Mouse (Mus musculus): ENCODE data around the gene Khnyn. TPM values are rescaled to one million over a fixed set of nuclear protein-coding genes. Genes with fewer than 3 reads are reported as not detected.
A peak's percentile ranks its signal among the peaks of the same experiment; 100 is the strongest.

The Khnyn gene
- polyA plus RNA-seq, 1 experiment from 2014 or later, result 11.8 TPM

DNA sequence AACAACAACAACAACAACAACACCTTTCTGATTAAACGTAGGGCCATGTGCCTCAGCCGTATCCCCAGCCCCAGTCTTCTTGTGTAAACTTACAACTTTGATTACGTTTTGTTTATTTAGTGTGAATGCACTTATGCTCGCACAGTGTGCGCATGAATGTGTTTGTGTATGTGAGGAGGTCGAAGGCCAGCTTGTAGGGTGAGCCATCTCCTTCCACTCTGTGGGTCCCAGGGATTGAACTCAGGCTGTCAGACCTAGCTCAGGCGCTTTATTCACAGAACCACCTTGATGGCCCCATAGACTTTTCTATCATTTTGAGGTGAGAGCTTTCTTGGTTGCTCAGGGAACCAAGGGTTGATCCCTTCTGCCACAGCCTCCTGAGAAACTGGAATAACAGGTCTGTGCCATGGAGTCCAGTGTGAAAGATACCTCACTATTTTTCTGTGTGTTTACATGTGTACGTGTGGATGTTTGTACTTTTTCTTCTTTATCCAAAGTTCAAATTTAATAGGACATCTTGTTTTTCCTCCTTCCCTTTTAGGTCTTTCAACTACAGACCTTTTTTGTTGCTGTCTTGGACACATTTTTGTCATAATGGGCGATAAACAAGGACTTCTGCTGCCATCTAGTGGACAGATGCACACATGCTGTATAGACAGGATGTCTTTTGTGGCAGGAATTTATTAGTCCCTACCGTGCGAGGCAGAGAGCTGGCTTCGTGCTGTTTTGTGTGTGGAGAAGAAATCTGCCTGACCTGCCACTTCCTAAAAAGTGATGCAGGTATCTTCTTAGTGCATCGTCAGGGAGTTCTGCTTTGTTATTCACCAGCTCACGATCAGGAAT lies 33.7 kb downstream of the Khnyn start:
- ATAC-seq (ENCODE audit: insufficient read depth, low FRiP score, low TSS enrichment) (peak; percentile 63), DNase-seq (ENCODE audit: low spot score) (peak; percentile 76)
- Histone ChIP-seq H3K36me3 (ENCODE audit: control insufficient read depth, insufficient read depth, low read length) (no peaks in the 10 kb centered on the region), H3K4me1 (ENCODE audit: control insufficient read depth, insufficient read depth, low read length) (no peaks in the 10 kb centered on the region), H3K4me3 (ENCODE audit: low read depth, low read length) (no peak overlapping the region), H3K4me2 (ENCODE audit: low read depth) (no peak overlapping the region), H3K27ac (ENCODE audit: low read depth, low read length) (no peak overlapping the region), H3K9ac (ENCODE audit: low read length) (no peak overlapping the region), H3K27me3 (ENCODE audit: control insufficient read depth, insufficient read depth, low read length) (no peaks in the 10 kb centered on the region), H3K9me3 (ENCODE audit: control insufficient read depth, low read length) (no peaks in the 10 kb centered on the region)
- WGBS, result 42% methylated on average over 14 of the region's 14 CpGs

DNA sequence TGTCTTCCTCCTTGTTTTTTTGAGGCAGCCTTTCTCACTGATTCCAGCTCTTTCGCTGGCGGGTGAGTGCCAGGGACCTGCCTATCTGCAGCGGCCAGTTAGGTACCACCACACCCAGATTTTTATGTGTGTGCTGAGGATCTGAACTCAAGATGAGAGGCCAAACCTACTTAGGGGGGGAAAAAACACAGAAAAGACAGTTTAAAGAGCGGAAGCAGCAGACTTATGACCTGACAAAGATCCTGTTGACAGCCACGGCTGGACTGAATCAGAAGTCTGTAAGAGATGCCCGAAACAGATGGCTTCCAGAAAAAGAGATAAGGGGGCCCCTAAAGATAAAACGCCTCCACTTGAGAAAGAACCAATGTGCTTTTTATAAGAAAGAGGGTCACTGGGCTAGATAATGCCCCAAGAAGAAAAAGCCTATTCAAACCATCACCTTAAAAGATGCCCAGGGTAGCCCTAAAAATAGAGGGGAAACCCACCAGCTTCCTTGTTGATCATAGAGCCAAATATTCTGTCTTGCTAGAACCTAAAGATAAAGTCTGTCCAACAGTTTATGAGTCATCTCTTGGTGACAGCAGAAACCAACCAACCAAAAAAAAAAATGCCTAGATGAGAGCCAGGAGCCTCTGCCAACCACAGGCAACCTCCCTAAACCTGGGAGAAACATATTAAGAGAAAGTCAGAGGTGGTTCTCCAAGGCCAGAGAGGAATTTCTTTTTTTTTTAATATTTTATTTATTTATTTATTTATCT lies 37.9 kb downstream of the Khnyn start:
- H3K4me3 ChIP-seq (ENCODE audit: low read depth, low read length), result no peak overlapping the region
- DNase-seq (ENCODE audit: low spot score) (no peak), ATAC-seq (ENCODE audit: insufficient read depth, low FRiP score, low TSS enrichment) (no peak)
- no peak overlapping the region for H3K27ac ChIP-seq (ENCODE audit: low read depth, low read length)
- no peaks in the 10 kb centered on the region for H3K9me3 ChIP-seq (ENCODE audit: control insufficient read depth, low read length)
- 76% methylated on average over 7 of the region's 7 CpGs for WGBS
- H3K9ac ChIP-seq (ENCODE audit: low read length), result no peak overlapping the region
- no peaks in the 10 kb centered on the region for H3K4me1 ChIP-seq (ENCODE audit: control insufficient read depth, insufficient read depth, low read length)
- no peak overlapping the region for H3K4me2 ChIP-seq (ENCODE audit: low read depth)
- H3K36me3 ChIP-seq (ENCODE audit: control insufficient read depth, insufficient read depth, low read length), result no peaks in the 10 kb centered on the region
- no peaks in the 10 kb centered on the region for H3K27me3 ChIP-seq (ENCODE audit: control insufficient read depth, insufficient read depth, low read length)

DNA sequence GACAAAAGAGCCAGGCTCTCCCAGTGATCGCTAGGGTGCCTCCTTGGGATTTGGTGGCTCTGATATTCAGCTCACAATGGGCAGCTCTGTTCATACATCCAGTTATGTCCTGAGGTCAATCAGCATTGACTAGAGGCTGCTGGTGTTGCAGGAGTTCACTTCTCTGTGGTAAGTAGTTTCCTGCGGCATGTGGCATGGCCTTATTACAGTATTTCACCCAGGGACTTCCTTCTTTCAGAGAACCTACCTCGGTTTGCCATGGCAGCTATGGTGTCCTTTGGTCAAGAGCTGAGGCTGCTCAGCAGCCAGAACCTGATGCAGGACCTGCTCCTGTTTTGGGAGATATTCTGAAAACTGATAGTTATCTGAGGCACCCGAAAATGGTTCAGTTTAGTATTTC lies 42.1 kb downstream of the Khnyn start:
- DNase-seq (ENCODE audit: low spot score) (no peak), ATAC-seq (ENCODE audit: insufficient read depth, low FRiP score, low TSS enrichment) (no peak)
- Histone ChIP-seq H3K27ac (ENCODE audit: low read depth, low read length) (no peak overlapping the region), H3K4me2 (ENCODE audit: low read depth) (no peak overlapping the region), H3K4me1 (ENCODE audit: control insufficient read depth, insufficient read depth, low read length) (no peaks in the 10 kb centered on the region), H3K9me3 (ENCODE audit: control insufficient read depth, low read length) (no peaks in the 10 kb centered on the region), H3K27me3 (ENCODE audit: control insufficient read depth, insufficient read depth, low read length) (no peaks in the 10 kb centered on the region), H3K9ac (ENCODE audit: low read length) (no peak overlapping the region), H3K36me3 (ENCODE audit: control insufficient read depth, insufficient read depth, low read length) (no peaks in the 10 kb centered on the region), H3K4me3 (ENCODE audit: low read depth, low read length) (no peak overlapping the region)
- WGBS, result 86% methylated on average over 4 of the region's 4 CpGs

DNA sequence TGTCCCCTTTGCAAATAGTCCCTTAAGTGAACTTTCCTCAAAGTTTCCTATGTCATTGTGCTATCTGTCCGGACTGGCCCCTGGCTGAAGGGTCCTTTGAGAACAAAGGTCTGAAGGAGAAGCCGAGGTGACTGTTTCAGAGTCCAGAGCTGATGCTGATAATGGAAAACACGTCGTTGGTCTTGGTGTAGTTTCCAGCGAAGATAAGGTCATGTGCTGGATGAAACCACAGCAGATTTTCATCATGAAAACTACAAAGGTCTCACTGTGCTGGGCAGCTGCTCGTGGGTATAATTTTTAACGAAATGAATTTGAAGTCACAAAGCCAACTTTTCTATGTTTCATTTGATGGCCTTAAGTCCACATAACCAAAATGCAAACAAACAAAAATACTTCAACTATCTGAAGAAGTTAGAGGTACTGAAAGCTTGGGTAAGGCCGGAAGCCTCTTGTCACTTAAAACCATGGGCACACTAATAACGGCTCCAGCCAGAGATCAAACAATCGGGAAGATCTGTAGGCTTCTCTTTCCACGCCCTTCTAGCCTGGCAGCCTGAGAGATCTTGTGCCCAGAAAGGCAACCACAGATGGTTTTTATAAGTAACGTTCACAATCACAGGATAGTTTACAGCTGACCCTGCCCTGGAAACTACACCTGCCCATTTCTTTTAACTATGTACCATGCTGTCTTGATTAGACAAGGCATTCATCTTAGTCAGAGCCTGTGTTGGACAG lies 44.7 kb downstream of the Khnyn start:
- DNase-seq (ENCODE audit: low spot score) (no peak), ATAC-seq (ENCODE audit: insufficient read depth, low FRiP score, low TSS enrichment) (no peak)

GRCm38 (mm10) chr14:55933586-55933985 lies 48.8 kb downstream of the Khnyn start:
- Histone ChIP-seq H3K9me3 (ENCODE audit: control insufficient read depth, low read length) (no peaks in the 10 kb centered on the region), H3K4me1 (ENCODE audit: control insufficient read depth, insufficient read depth, low read length) (no peaks in the 10 kb centered on the region), H3K27me3 (ENCODE audit: control insufficient read depth, insufficient read depth, low read length) (no peaks in the 10 kb centered on the region), H3K4me3 (ENCODE audit: low read depth, low read length) (no peak overlapping the region), H3K27ac (ENCODE audit: low read depth, low read length) (no peak overlapping the region), H3K4me2 (ENCODE audit: low read depth) (no peak overlapping the region), H3K9ac (ENCODE audit: low read length) (no peak overlapping the region), H3K36me3 (ENCODE audit: control insufficient read depth, insufficient read depth, low read length) (no peaks in the 10 kb centered on the region)
- no peak for DNase-seq (ENCODE audit: low spot score)
- ATAC-seq (ENCODE audit: insufficient read depth, low FRiP score, low TSS enrichment), result no peak
- WGBS, result 59% methylated on average over 7 of the region's 7 CpGs

More for the DNA sequence above, 44.7 kb downstream of the Khnyn start:
- H3K9me3 ChIP-seq (ENCODE audit: control insufficient read depth, low read length), result no peaks in the 10 kb centered on the region
- no peak overlapping the region for H3K4me3 ChIP-seq (ENCODE audit: low read depth, low read length)
- no peaks in the 10 kb centered on the region for H3K36me3 ChIP-seq (ENCODE audit: control insufficient read depth, insufficient read depth, low read length)
- H3K4me2 ChIP-seq (ENCODE audit: low read depth), result no peak overlapping the region
- no peak overlapping the region for H3K9ac ChIP-seq (ENCODE audit: low read length)
- no peaks in the 10 kb centered on the region for H3K27me3 ChIP-seq (ENCODE audit: control insufficient read depth, insufficient read depth, low read length)
- WGBS, result 77% methylated on average over 12 of the region's 12 CpGs
- no peaks in the 10 kb centered on the region for H3K4me1 ChIP-seq (ENCODE audit: control insufficient read depth, insufficient read depth, low read length)
- H3K27ac ChIP-seq (ENCODE audit: low read depth, low read length), result no peak overlapping the region

DNA sequence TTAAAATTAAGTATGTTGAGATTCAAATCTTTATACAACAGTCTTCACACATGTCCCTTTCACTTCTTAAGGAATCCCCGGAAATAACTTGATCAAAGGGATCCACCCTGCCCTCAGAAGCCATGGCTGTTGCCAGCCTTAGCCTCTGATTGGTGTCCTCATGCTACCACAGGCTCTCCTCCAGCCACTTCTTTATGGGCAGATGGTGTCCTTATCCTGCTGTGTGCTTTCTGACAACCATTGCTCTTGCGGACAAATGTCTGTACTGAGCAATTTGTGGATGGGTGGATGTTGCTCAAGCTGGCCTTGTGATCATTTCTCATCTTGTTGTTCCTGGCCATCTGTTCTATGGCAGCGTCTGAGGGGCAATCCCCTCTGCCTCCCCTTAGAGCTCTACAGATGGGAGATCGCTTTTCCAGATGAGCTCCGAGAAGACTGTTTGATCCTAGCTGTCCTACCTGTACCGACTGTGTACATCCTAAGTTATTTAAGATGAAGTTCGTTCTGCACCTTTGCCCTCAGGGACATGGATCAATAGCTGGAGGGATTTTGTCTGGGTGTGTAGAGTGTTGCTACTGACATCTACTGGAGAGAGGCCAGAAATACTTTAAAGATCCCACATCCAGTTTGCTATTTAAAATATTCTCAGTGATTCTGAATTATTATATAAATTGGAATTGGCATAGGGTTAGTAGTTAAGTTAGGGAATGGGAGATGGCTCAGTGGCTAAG lies 55.5 kb downstream of the Khnyn start:
- H3K9ac ChIP-seq (ENCODE audit: low read length), result no peak overlapping the region
- H3K4me3 ChIP-seq (ENCODE audit: low read depth, low read length), result no peak overlapping the region
- no peaks in the 10 kb centered on the region for H3K4me1 ChIP-seq (ENCODE audit: control insufficient read depth, insufficient read depth, low read length)
- H3K4me2 ChIP-seq (ENCODE audit: low read depth), result no peak overlapping the region
- no peaks in the 10 kb centered on the region for H3K36me3 ChIP-seq (ENCODE audit: control insufficient read depth, insufficient read depth, low read length)
- 41% methylated on average over 7 of the region's 7 CpGs for WGBS
- ATAC-seq (ENCODE audit: insufficient read depth, low FRiP score, low TSS enrichment) (no peak), DNase-seq (ENCODE audit: low spot score) (no peak)
- no peaks in the 10 kb centered on the region for H3K27me3 ChIP-seq (ENCODE audit: control insufficient read depth, insufficient read depth, low read length)
- no peaks in the 10 kb centered on the region for H3K9me3 ChIP-seq (ENCODE audit: control insufficient read depth, low read length)
- H3K27ac ChIP-seq (ENCODE audit: low read depth, low read length), result no peak overlapping the region

DNA sequence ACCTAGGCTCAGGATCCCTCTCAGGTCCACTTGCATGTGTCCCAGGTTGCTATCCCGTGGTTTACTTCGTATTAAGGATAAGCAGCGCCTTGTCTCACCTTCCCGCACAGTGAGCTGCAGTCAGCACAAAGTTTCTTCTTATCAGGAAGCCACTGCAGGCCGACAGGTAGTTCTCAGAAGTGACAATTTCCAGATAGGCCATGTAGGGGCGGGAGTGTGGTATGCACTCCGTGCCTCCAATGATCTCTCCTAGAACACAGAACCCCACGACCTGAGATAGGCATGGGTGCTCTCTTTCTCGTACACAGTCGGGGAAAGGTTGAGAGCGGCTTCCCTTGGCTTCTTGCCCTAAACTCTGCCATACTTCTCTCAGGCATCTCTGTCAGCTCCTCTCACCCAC lies 58.9 kb downstream of the Khnyn start:
- Histone ChIP-seq H3K4me3 (ENCODE audit: low read depth, low read length) (no peak overlapping the region), H3K9me3 (ENCODE audit: control insufficient read depth, low read length) (no peaks in the 10 kb centered on the region), H3K4me1 (ENCODE audit: control insufficient read depth, insufficient read depth, low read length) (no peaks in the 10 kb centered on the region), H3K4me2 (ENCODE audit: low read depth) (no peak overlapping the region), H3K36me3 (ENCODE audit: control insufficient read depth, insufficient read depth, low read length) (no peaks in the 10 kb centered on the region), H3K27me3 (ENCODE audit: control insufficient read depth, insufficient read depth, low read length) (no peaks in the 10 kb centered on the region), H3K9ac (ENCODE audit: low read length) (no peak overlapping the region), H3K27ac (ENCODE audit: low read depth, low read length) (no peak overlapping the region)
- ATAC-seq (ENCODE audit: insufficient read depth, low FRiP score, low TSS enrichment) (no peak), DNase-seq (ENCODE audit: low spot score) (no peak)
- 88% methylated on average over 11 of the region's 11 CpGs for WGBS

DNA sequence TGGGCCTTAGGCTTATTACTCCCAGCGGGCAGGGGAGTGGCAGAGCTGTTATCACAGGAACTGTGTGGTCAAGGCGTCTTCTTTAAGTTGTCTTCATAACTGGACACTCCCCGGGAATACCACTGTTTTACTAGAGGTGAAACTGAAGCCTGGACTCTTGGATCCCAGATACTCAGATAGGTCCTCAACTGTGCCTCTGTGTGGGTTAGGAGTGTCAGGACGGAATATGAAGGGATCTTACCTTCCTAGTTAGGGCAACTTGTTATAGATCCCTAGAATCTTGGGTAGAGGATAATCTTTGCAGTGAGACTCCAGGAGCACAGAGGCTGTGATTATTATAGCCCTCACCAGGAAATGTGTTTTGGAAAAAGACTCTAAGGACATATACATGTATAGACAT lies 59.8 kb downstream of the Khnyn start, which contains the start of gene Cma1:
TSS of gene Cma1 (minus strand) at position 101 of the 400 bp plus-strand sequence.
- no peak for DNase-seq (ENCODE audit: low spot score)
- no peak within 1 kb of the TSS for H3K27ac ChIP-seq (ENCODE audit: low read depth, low read length)
- no peak for ATAC-seq (ENCODE audit: insufficient read depth, low FRiP score, low TSS enrichment)
- no peak within 1 kb of the TSS for H3K4me3 ChIP-seq (ENCODE audit: low read depth, low read length)
- H3K9me3 ChIP-seq (ENCODE audit: control insufficient read depth, low read length), result no peaks in the 10 kb centered on the region
- no peaks in the 10 kb centered on the region for H3K36me3 ChIP-seq (ENCODE audit: control insufficient read depth, insufficient read depth, low read length)
- no peaks in the 10 kb centered on the region for H3K4me1 ChIP-seq (ENCODE audit: control insufficient read depth, insufficient read depth, low read length)
- H3K4me2 ChIP-seq (ENCODE audit: low read depth), result no peak within 1 kb of the TSS
- no peaks in the 10 kb centered on the region for H3K27me3 ChIP-seq (ENCODE audit: control insufficient read depth, insufficient read depth, low read length)
- 80% methylated on average over 4 of the region's 4 CpGs for WGBS
- H3K9ac ChIP-seq (ENCODE audit: low read length), result no peak within 1 kb of the TSS

Data from neural tube, embryonic 11.5 days (tissue).